Mouse (Mus musculus) kidney, embryonic 14.5 days (tissue): ENCODE results near the gene Rabep1. TPM values are rescaled to one million over a fixed set of nuclear protein-coding genes. Genes with fewer than 3 reads are reported as not detected.
"Not testable (repeated sequence)": the region's sequence is repeated elsewhere in the genome, so short reads cannot be mapped to it uniquely, and the experiment has no call there.

ENCODE experiments used
- ATAC-seq: fragments of 200-750 bp; cut with Nextera tagmentation; 2 replicates; pipeline ENCODE4 v1.8.0; 2017; ENCODE audit warnings: moderate number of reproducible peaks, mild to moderate bottlenecking, moderate TSS enrichment, moderate library complexity; ENCODE audit not compliant: low FRiP score, low TSS enrichment
- H3K27ac ChIP-seq: fragments of 300-500 bp; sonication (generic); 2 replicates; pipeline ENCODE4 v1.5.1; 2014; ENCODE audit warnings: low read depth, mild to moderate bottlenecking, low read length, moderate library complexity, mixed read lengths
- H3K27me3 ChIP-seq: fragments of 300-500 bp; sonication (generic); 2 replicates; pipeline ENCODE4 v1.6.1; 2014; ENCODE audit warnings: mild to moderate bottlenecking, low read length; ENCODE audit not compliant: control insufficient read depth, insufficient read depth
- H3K36me3 ChIP-seq: fragments of 300-500 bp; sonication (generic); 2 replicates; pipeline ENCODE4 v1.6.1; 2014; ENCODE audit warnings: low read length, mixed read lengths; ENCODE audit not compliant: control insufficient read depth, insufficient read depth
- H3K4me1 ChIP-seq: fragments of 300-500 bp; sonication (generic); 2 replicates; pipeline ENCODE4 v1.6.1; 2014; ENCODE audit warnings: low read length, mixed read lengths; ENCODE audit not compliant: control insufficient read depth, insufficient read depth
- H3K4me2 ChIP-seq: fragments of 300-500 bp; sonication (generic); replicated peaks from 2 replicates; pipeline ENCODE4 v1.6.1; 2014; ENCODE audit warnings: low read depth, mild to moderate bottlenecking, low read length
- H3K4me3 ChIP-seq: fragments of 300-500 bp; sonication (generic); 2 replicates; pipeline ENCODE4 v1.5.1; 2014; ENCODE audit warnings: mild to moderate bottlenecking, low read length
- H3K9ac ChIP-seq: fragments of 300-500 bp; sonication (generic); 2 replicates; pipeline ENCODE4 v1.6.1; 2014; ENCODE audit warnings: low read depth, mild to moderate bottlenecking, low read length, moderate library complexity
- H3K9me3 ChIP-seq: fragments of 300-500 bp; sonication (generic); 2 replicates; pipeline ENCODE4 v1.6.1; 2016; ENCODE audit warnings: low read length; ENCODE audit not compliant: control insufficient read depth
- WGBS: fragments of 180-500 bp; shearing (Covaris S2); extraction: QIAGEN DNeasy Blood & Tissue Kit; methylation state at CpG from one replicate; pipeline ENCODE4 v1.1.7; 2014; 5-methylcytosine and 5-hydroxymethylcytosine counted together
- polyA plus RNA-seq: library from polyadenylated mRNA; unstranded; fragments of >200 nt; fragmentation: Nextera tagmentation; extraction: Ambion mirVana; gene quantifications from 2 replicates; pipeline ENCODE4 v1.2.1, GENCODE M21; 2014

The Rabep1 gene
- polyA plus RNA-seq, 1 experiment from 2014 or later: 36.9 TPM

- H3K4me1 ChIP-seq, ATAC-seq, H3K9me3 ChIP-seq, H3K27me3 ChIP-seq, H3K27ac ChIP-seq, H3K4me2 ChIP-seq, H3K9ac ChIP-seq, H3K4me3 ChIP-seq: not testable (repeated sequence)
- H3K36me3 ChIP-seq: peaks cover 28% of the 10 kb centered on the region; the same call in 1 of the 2 replicates
- WGBS: 91% methylated on average over 5 of the region's 5 CpGs
These were observed 53.6 kb downstream of the Rabep1 start for GRCm38 (mm10) chr11:70898182-70898581.

- no peak overlapping the region for H3K4me2 ChIP-seq
- H3K9ac ChIP-seq: no peak overlapping the region
- no peaks in the 10 kb centered on the region for H3K27me3 ChIP-seq
- no peak overlapping the region for H3K4me3 ChIP-seq
- no peak for ATAC-seq
- no peak overlapping the region for H3K27ac ChIP-seq
- no peaks in the 10 kb centered on the region for H3K9me3 ChIP-seq
- no peaks in the 10 kb centered on the region for H3K4me1 ChIP-seq
- WGBS: 89% methylated on average over 3 of the region's 3 CpGs
- peaks cover 32% of the 10 kb centered on the region for H3K36me3 ChIP-seq
These were observed 62.1 kb downstream of the Rabep1 start for GRCm38 (mm10) chr11:70906681-70907080.

GRCm38 (mm10) chr11:70911323-70911722 is 66.7 kb downstream of the Rabep1 start:
- WGBS: 95% methylated on average over 3 of the region's 3 CpGs
- peaks cover 23% of the 10 kb centered on the region for H3K36me3 ChIP-seq
- no peaks in the 10 kb centered on the region for H3K27me3 ChIP-seq
- ATAC-seq: no peak
- no peak overlapping the region for H3K9ac ChIP-seq
- no peak overlapping the region for H3K4me3 ChIP-seq
- H3K27ac ChIP-seq: no peak overlapping the region
- no peaks in the 10 kb centered on the region for H3K9me3 ChIP-seq
- H3K4me2 ChIP-seq: no peak overlapping the region
- H3K4me1 ChIP-seq: no peaks in the 10 kb centered on the region

GRCm38 (mm10) chr11:70911920-70912319 is 67.3 kb downstream of the Rabep1 start:
- Histone ChIP-seq H3K4me3 (no peak overlapping the region), H3K27ac (no peak overlapping the region), H3K36me3 (peaks cover 23% of the 10 kb centered on the region), H3K4me2 (no peak overlapping the region), H3K9ac (no peak overlapping the region), H3K4me1 (no peaks in the 10 kb centered on the region), H3K9me3 (no peaks in the 10 kb centered on the region), H3K27me3 (no peaks in the 10 kb centered on the region)
- ATAC-seq: no peak
- 83% methylated on average over 1 of the region's 1 CpGs for WGBS

- no peak for ATAC-seq
- WGBS: 89% methylated on average over 2 of the region's 2 CpGs
- H3K36me3 ChIP-seq: peaks cover 29% of the 10 kb centered on the region
These were observed 73.3 kb downstream of the Rabep1 start for GRCm38 (mm10) chr11:70917896-70918295.

GRCm38 (mm10) chr11:70919524-70919923 is 74.9 kb downstream of the Rabep1 start:
- no peak overlapping the region for H3K9ac ChIP-seq
- peaks cover 33% of the 10 kb centered on the region for H3K36me3 ChIP-seq
- no peaks in the 10 kb centered on the region for H3K27me3 ChIP-seq
- H3K4me1 ChIP-seq: no peaks in the 10 kb centered on the region
- H3K4me2 ChIP-seq: no peak overlapping the region
- ATAC-seq: no peak
- no peak overlapping the region for H3K27ac ChIP-seq
- no peak overlapping the region for H3K4me3 ChIP-seq
- WGBS: 67% methylated on average over 4 of the region's 4 CpGs
- H3K9me3 ChIP-seq: no peaks in the 10 kb centered on the region

More at GRCm38 (mm10) chr11:70917896-70918295, 73.3 kb downstream of the Rabep1 start:
- Histone ChIP-seq H3K27ac (no peak overlapping the region), H3K4me1 (no peaks in the 10 kb centered on the region), H3K9me3 (no peaks in the 10 kb centered on the region), H3K27me3 (no peaks in the 10 kb centered on the region), H3K4me2 (no peak overlapping the region), H3K4me3 (no peak overlapping the region), H3K9ac (no peak overlapping the region)

GRCm38 (mm10) chr11:70931461-70931860 is 86.9 kb downstream of the Rabep1 start:
- Histone ChIP-seq H3K9me3 (no peaks in the 10 kb centered on the region), H3K4me3 (no peak overlapping the region), H3K4me1 (no peaks in the 10 kb centered on the region), H3K27ac (no peak overlapping the region), H3K27me3 (no peaks in the 10 kb centered on the region), H3K4me2 (no peak overlapping the region), H3K9ac (no peak overlapping the region), H3K36me3 (peaks cover 45% of the 10 kb centered on the region)
- no peak for ATAC-seq
- whole genome bisulfite sequencing: 85% methylated on average over 5 of the region's 5 CpGs

GRCm38 (mm10) chr11:70935316-70935715 is 90.7 kb downstream of the Rabep1 start:
- no peak for ATAC-seq
- peaks cover 71% of the 10 kb centered on the region for H3K36me3 ChIP-seq
- no peak overlapping the region for H3K4me2 ChIP-seq
- H3K27me3 ChIP-seq: no peaks in the 10 kb centered on the region
- 95% methylated on average over 7 of the region's 7 CpGs for WGBS
- H3K9me3 ChIP-seq: no peaks in the 10 kb centered on the region
- no peak overlapping the region for H3K4me3 ChIP-seq
- no peak overlapping the region for H3K27ac ChIP-seq
- H3K9ac ChIP-seq: no peak overlapping the region
- H3K4me1 ChIP-seq: no peaks in the 10 kb centered on the region

GRCm38 (mm10) chr11:70942596-70942995 is 98.0 kb downstream of the Rabep1 start:
- ATAC-seq: no peak
- H3K4me3 ChIP-seq: no peak overlapping the region
- H3K9ac ChIP-seq: no peak overlapping the region
- WGBS: 95% methylated on average over 1 of the region's 1 CpGs
- H3K4me1 ChIP-seq: no peaks in the 10 kb centered on the region
- H3K27me3 ChIP-seq: no peaks in the 10 kb centered on the region
- no peaks in the 10 kb centered on the region for H3K9me3 ChIP-seq
- H3K27ac ChIP-seq: no peak overlapping the region
- no peak overlapping the region for H3K4me2 ChIP-seq
- H3K36me3 ChIP-seq: peaks cover 89% of the 10 kb centered on the region
